Mouse (Mus musculus): ENCODE results near the gene Ccs. TPM values are rescaled to one million over a fixed set of nuclear protein-coding genes. Genes with fewer than 3 reads are reported as not detected.
A peak's percentile ranks its signal among the peaks of the same experiment; 100 is the strongest.

Gene Ccs
- polyA plus RNA-seq, 1 experiment, result 42.5 TPM

GRCm38 (mm10) chr19:4859081-4859480 is 19.9 kb upstream of the Ccs start:
- Histone ChIP-seq H3K4me1 (ENCODE audit: control insufficient read depth, insufficient read depth, low read length) (peaks cover 16% of the 10 kb centered on the region), H3K27ac (ENCODE audit: insufficient read depth, low read depth, low read length) (no peak overlapping the region), H3K4me3 (ENCODE audit: insufficient read depth, low read length) (no peak overlapping the region)
- TF ChIP-seq CTCF (IDR thresholded peaks at IDR 0.05; ENCODE audit: low read depth, low read length) (no peak), POLR2A (IDR thresholded peaks at IDR 0.05; ENCODE audit: borderline replicate concordance, low read depth, low read length) (no peak)

DNA sequence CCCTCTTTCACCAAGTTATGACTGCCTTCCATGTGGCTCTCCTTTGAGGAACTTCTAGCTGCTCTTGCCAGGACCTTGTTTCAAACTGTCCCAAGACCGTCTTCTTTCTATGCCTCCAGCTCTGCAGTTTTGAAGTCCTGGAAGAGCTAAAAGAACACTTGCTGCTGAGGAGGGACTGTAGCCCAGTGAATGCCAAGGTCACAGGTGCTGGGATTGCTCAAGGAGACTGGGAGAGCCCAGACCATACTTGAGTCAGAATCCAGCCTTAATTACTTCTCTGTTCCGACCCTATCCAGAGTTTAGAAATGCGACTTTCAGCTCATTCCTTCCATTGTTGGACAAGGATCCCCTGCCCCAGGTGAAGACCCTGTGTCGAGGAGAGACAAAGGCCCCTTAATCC is 16.8 kb upstream of the Ccs start:
- H3K4me1 ChIP-seq (ENCODE audit: control insufficient read depth, insufficient read depth, low read length), result peaks cover 16% of the 10 kb centered on the region
- peak overlapping the region; percentile 62 for H3K27ac ChIP-seq (ENCODE audit: insufficient read depth, low read depth, low read length)
- no peak for TF ChIP-seq CTCF (IDR thresholded peaks at IDR 0.05; ENCODE audit: low read depth, low read length)
- TF ChIP-seq POLR2A (IDR thresholded peaks at IDR 0.05; ENCODE audit: borderline replicate concordance, low read depth, low read length), result no peak
- peak overlapping the region; percentile 88 for H3K4me3 ChIP-seq (ENCODE audit: insufficient read depth, low read length)

DNA sequence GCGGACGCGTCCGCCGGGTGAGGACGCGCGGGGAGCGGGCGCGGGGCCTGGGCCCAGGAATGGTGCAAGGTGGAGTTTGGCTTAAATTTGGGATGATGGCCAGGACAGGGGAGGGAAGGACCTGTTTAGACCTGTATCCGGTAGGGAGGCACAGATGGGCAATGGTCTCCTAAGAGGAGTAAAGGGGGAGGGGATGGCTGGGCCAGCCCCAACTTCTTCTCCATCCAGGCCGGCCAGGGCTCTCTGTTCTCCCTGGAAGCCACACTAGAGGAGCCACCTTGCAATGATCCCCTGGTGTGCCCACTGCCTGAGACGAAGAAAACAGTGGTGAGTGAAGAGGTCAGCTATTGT is 16.3 kb upstream of the Ccs start:
- H3K4me3 ChIP-seq (ENCODE audit: insufficient read depth, low read length), result peak overlapping the region; percentile 88

GRCm38 (mm10) chr19:4854552-4855469 is 15.7 kb upstream of the Ccs start, which contains the start of gene Ctsf:
Ctsf (plus strand) TSS chr19:4855130.
- peak within 1 kb of the TSS; percentile 88 for H3K4me3 ChIP-seq (ENCODE audit: insufficient read depth, low read length)
- H3K27ac ChIP-seq (ENCODE audit: insufficient read depth, low read depth, low read length), result peak within 1 kb of the TSS; percentile 62
- peaks cover 16% of the 10 kb centered on the region for H3K4me1 ChIP-seq (ENCODE audit: control insufficient read depth, insufficient read depth, low read length)
- no peak for TF ChIP-seq POLR2A (IDR thresholded peaks at IDR 0.05; ENCODE audit: borderline replicate concordance, low read depth, low read length)
- no peak for TF ChIP-seq CTCF (IDR thresholded peaks at IDR 0.05; ENCODE audit: low read depth, low read length)

More for the DNA sequence above, 16.3 kb upstream of the Ccs start:
- Histone ChIP-seq H3K27ac (ENCODE audit: insufficient read depth, low read depth, low read length) (peak overlapping the region; percentile 62), H3K4me1 (ENCODE audit: control insufficient read depth, insufficient read depth, low read length) (peaks cover 16% of the 10 kb centered on the region)
- no peak for TF ChIP-seq CTCF (IDR thresholded peaks at IDR 0.05; ENCODE audit: low read depth, low read length)
- TF ChIP-seq POLR2A (IDR thresholded peaks at IDR 0.05; ENCODE audit: borderline replicate concordance, low read depth, low read length), result no peak

GRCm38 (mm10) chr19:4850281-4850680 is 11.1 kb upstream of the Ccs start:
- no peak for TF ChIP-seq CTCF (IDR thresholded peaks at IDR 0.05; ENCODE audit: low read depth, low read length)
- no peak for TF ChIP-seq POLR2A (IDR thresholded peaks at IDR 0.05; ENCODE audit: borderline replicate concordance, low read depth, low read length)
- Histone ChIP-seq H3K27ac (ENCODE audit: insufficient read depth, low read depth, low read length) (no peak overlapping the region), H3K4me1 (ENCODE audit: control insufficient read depth, insufficient read depth, low read length) (peaks cover 4% of the 10 kb centered on the region; the same call in 1 of the 2 replicates), H3K4me3 (ENCODE audit: insufficient read depth, low read length) (no peak overlapping the region)

DNA sequence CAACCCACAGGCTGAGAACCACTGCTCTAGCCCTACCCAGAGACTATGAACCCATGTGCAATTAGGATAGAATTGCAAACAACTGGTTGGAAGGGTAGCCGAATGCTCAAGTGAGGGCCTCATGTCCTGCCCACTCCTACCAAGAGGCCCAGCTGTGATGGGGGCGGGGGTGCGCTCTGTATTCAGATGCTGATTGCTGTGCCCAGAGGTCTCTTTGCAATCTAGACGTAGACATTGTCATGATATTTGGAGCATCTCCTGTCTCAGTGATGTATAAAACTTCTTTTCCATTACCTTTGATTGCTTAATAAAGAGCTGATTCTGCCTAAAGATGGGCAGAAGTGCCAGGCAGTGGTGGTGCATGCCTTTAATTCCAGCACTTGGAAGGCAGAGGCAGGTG is 10.7 kb upstream of the Ccs start:
- Histone ChIP-seq H3K27ac (ENCODE audit: insufficient read depth, low read depth, low read length) (no peak overlapping the region), H3K4me1 (ENCODE audit: control insufficient read depth, insufficient read depth, low read length) (peaks cover 4% of the 10 kb centered on the region; the same call in 1 of the 2 replicates), H3K4me3 (ENCODE audit: insufficient read depth, low read length) (no peak overlapping the region)
- TF ChIP-seq CTCF (IDR thresholded peaks at IDR 0.05; ENCODE audit: low read depth, low read length) (no peak), POLR2A (IDR thresholded peaks at IDR 0.05; ENCODE audit: borderline replicate concordance, low read depth, low read length) (no peak)

GRCm38 (mm10) chr19:4847490-4847889 is 8.4 kb upstream of the Ccs start:
- Histone ChIP-seq H3K4me3 (ENCODE audit: insufficient read depth, low read length) (no peak overlapping the region), H3K27ac (ENCODE audit: insufficient read depth, low read depth, low read length) (no peak overlapping the region), H3K4me1 (ENCODE audit: control insufficient read depth, insufficient read depth, low read length) (no peaks in the 10 kb centered on the region)
- TF ChIP-seq CTCF (IDR thresholded peaks at IDR 0.05; ENCODE audit: low read depth, low read length) (no peak), POLR2A (IDR thresholded peaks at IDR 0.05; ENCODE audit: borderline replicate concordance, low read depth, low read length) (no peak)

DNA sequence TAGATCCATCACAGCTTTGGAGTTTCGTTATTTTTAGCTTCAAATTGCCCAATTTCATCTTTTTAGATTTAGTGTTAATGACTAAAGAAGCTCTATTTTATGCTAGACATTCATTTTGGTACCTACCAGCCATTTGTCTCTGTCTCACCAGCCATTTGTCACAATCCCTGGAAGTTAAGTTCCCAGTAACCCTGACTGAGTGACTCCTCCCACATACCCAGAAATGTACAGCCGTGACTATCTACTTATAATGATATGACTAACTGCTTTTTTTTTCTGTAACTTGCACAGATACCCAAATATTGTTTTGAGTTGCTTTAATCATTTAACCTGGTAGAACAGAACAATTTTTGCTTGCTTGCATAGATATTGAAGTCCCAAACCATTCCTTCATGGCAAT is 6.7 kb upstream of the Ccs start:
- no peak overlapping the region for H3K27ac ChIP-seq (ENCODE audit: insufficient read depth, low read depth, low read length)

DNA sequence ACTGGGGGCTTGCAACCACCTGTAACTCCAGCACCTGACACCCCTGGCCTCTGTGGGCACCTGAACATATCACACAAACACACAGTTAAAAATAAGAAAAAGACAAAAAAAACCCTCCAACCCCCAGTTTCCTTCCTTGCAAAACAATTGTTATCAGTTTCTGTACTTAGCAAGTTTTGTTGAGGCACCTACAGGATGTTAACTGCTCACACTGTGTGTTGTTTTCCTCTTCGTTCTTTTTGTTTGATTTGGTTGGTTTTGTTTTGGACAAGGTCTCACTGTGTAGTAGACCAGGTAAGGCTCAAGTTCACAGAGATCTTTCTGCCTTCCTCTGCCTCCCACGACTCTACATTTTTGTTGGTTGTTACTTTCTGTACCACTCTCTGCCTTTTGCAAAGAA is 3.5 kb upstream of the Ccs start:
- H3K4me3 ChIP-seq (ENCODE audit: insufficient read depth, low read length), result no peak overlapping the region
- no peak overlapping the region for H3K27ac ChIP-seq (ENCODE audit: insufficient read depth, low read depth, low read length)
- TF ChIP-seq CTCF (IDR thresholded peaks at IDR 0.05; ENCODE audit: low read depth, low read length), result no peak
- TF ChIP-seq POLR2A (IDR thresholded peaks at IDR 0.05; ENCODE audit: borderline replicate concordance, low read depth, low read length), result no peak
- peaks cover 10% of the 10 kb centered on the region for H3K4me1 ChIP-seq (ENCODE audit: control insufficient read depth, insufficient read depth, low read length)

More for the DNA sequence above, 6.7 kb upstream of the Ccs start:
- no peak overlapping the region for H3K4me3 ChIP-seq (ENCODE audit: insufficient read depth, low read length)
- no peaks in the 10 kb centered on the region for H3K4me1 ChIP-seq (ENCODE audit: control insufficient read depth, insufficient read depth, low read length)
- TF ChIP-seq POLR2A (IDR thresholded peaks at IDR 0.05; ENCODE audit: borderline replicate concordance, low read depth, low read length) (no peak), CTCF (IDR thresholded peaks at IDR 0.05; ENCODE audit: low read depth, low read length) (no peak)

DNA sequence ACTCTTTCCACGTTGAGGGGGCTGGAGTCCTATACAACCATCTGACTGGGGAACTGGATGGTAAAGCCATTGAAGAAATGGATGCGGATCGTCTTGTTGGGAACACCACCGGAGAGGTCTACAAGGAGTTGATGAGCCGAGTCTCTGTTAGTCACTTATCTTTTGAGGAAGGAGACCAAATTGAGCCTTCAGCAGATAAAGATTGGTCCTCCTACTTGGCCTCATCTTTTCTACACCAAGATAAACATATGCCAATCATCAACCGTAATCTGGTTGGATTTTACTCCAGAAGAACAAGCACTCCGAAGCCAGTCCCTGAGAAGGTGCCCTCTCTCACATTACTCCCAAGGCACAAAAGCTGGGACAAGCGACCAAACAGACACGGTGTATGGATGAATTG is 1.7 kb upstream of the Ccs start:
- H3K4me3 ChIP-seq (ENCODE audit: insufficient read depth, low read length), result no peak overlapping the region
- peaks cover 15% of the 10 kb centered on the region for H3K4me1 ChIP-seq (ENCODE audit: control insufficient read depth, insufficient read depth, low read length)
- no peak overlapping the region for H3K27ac ChIP-seq (ENCODE audit: insufficient read depth, low read depth, low read length)
- TF ChIP-seq CTCF (IDR thresholded peaks at IDR 0.05; ENCODE audit: low read depth, low read length) (no peak), POLR2A (IDR thresholded peaks at IDR 0.05; ENCODE audit: borderline replicate concordance, low read depth, low read length) (no peak)

Data from bone marrow macrophage, adult 2 months (primary cell).